Mouse (Mus musculus) monocyte, adult 5-6 weeks (primary cell): ENCODE data around the gene Best3. TPM values are rescaled to one million over a fixed set of nuclear protein-coding genes. Genes with fewer than 3 reads are reported as not detected.

Experiments
- ATAC-seq: fragments of 153-309, 156-312 bp; replicated peaks from 2 replicates; pipeline ENCODE4 v1.8.0; 2017; ENCODE audit warnings: mild to moderate bottlenecking; ENCODE audit not compliant: low TSS enrichment, insufficient number of reproducible peaks, severe bottlenecking, poor library complexity, low FRiP score
- total RNA-seq: library from RNA; stranded (forward); fragments of 200-1000, 200-491, 200-594 nt; gene quantifications from 3 replicates; pipeline ENCODE4 v1.2.3, GENCODE M21; 2017

Best3 gene
- total RNA-seq, 1 experiment from 2014 or later: not detected

DNA sequence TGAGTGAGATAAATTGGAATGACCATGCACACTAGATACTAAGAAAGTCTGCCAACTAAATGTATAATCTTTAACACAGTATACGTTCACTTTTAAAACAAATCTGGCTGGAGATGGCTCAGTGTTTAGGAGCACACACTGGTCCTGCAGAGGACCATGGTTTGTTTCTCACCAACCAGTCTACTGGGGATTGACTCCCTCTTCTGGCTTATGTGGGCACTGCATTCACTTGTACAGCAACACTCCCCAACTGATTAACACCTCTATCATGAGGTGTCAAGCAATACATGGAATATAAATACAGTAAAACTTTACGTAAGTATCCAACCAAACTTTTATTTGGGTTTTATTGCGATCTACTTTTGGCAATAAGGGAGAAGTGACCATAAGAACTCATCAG is 83.0 kb downstream of the Best3 start:
- ATAC-seq: no peak

DNA sequence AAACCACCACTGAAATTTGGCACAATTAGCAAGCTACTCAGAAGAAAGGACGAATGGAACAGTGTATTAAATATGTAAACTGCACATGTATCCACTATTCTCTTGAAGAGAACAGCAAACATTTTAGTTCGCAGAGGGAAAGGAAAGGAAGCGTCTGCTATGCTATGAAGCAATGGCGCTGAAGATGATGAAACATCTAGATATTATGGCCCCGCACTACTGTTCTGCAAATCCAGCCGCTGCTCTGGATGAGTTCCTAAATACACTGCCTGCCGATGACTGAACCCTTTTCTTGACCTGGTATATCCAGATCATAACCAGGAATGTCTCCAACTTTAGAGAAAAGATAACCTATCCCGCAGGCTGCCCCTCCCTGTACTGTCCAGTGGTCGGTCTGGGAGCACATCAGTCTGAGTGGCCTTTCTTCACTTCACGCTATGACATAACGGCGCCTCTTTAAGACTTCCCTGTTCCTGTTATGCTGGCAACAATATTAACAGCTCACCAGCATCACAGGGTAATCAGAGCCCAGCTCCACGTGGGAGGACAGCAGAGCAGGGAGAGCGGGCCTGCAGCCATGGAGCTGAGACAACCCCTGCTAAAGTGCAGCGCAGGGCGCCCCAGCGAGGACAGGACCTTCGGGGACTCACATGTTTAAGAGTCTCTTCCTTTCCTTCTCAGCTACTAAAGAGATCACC is 86.2 kb downstream of the Best3 start:
- ATAC-seq: peak; percentile 62

DNA sequence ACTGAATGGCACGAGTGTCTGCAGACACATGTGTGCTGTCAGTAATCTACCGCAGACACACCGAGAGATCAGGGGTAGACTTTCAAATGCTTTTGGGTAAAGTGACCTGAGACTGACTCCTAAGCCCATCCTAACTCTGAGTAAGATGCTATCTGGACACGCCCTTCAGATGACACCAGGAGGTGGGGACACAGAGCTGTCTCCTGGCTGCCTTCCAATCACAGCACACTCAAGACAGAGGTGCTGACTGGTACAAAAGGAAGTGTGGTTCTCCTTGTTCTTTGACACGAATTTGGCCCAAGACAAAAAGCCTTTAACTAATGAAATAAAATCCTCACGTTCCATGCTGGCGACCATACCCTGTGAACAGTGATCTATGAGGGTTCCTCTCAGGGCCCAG is 87.1 kb downstream of the Best3 start:
- no peak for ATAC-seq

Other genes starting within 250 kb of the Best3 start
- not detected in 3 replicates for gene Myrfl, start 89.4 kb upstream of the Best3 start, total RNA-seq
- 16.6 to 20.8 TPM (median 18.0 TPM) in 3 replicates for gene Rab3ip, start 35.5 kb upstream of the Best3 start, total RNA-seq
- gene Gm10271, start 13.7 kb upstream of the Best3 start, total RNA-seq: not detected in 3 replicates
- gene Lrrc10, start 59.0 kb downstream of the Best3 start, total RNA-seq: not detected in 3 replicates
- 289 to 360 TPM (median 315 TPM) in 3 replicates for gene Cct2, start 77.5 kb downstream of the Best3 start, total RNA-seq
- gene Frs2, start 162.2 kb downstream of the Best3 start, total RNA-seq: 9.1 to 21.4 TPM (median 12.1 TPM) in 3 replicates
- gene Yeats4, start 238.2 kb downstream of the Best3 start, total RNA-seq: 75.3 to 119 TPM (median 109 TPM) in 3 replicates